10 mouse cellular contexts compared by ENCODE assay signal in the genomic region with DNA sequence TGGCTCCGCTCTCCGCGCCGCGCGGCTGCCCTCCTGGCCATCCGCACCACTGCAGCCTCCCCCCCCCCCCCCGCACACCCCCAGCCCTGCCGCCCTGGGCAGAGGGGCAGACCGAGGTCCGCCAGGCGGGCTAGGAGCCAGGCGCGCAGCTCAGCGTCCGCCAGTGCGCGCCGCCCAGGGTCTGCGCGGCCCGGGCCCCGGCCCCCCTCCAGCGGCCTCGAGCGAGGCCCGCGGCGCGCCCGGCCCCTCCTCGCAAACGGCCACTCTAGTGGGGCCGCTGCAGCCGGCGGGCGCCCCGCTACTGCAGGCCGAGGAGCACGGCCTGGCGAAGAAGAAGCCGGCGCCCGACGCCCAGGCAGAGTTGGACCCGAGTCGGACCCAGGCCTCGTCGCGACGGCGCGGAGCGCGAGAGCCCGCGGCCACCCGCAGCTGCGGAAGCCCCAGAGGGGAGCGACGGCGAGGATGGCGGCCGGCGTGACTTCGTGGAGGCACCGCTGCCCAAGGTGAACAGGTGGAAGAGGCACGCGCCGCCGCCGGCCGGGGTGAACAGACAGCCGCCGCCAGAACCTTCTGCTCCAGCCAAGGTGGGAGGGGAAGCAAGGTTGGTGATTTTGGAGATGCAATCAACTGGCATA. TPM values are rescaled to one million over a fixed set of nuclear protein-coding genes. Genes with fewer than 3 reads are reported as not detected.
DNase-seq lines count a peak whose midpoint lies in the region; ATAC-seq and TF ChIP-seq lines count a peak whose summit lies in the region.
"Had no signal": no experiment of that assay in that cellular context is flagged by ENCODE, and none has a peak within 500 bp of the region (broad histone marks: within the 10 kb centered on the region; RNA-seq: fewer than 3 reads in every experiment).

No protein-coding gene starts in this region.

- ATAC-seq in lung, postnatal 0 days, result no peak
- ATAC-seq in embryonic facial prominence, embryonic 13.5 days (ENCODE audit: insufficient number of reproducible peaks, insufficient read depth, low FRiP score, low TSS enrichment, low read depth), result no peak
- peak; percentile 76 for ATAC-seq in stomach, embryonic 14.5 days (ENCODE audit: insufficient number of reproducible peaks, insufficient read depth, low FRiP score, low read depth)
- no peak for ATAC-seq in monocyte, adult 5-6 weeks (replicated peaks; ENCODE audit: insufficient number of reproducible peaks, low FRiP score, low TSS enrichment, poor library complexity, severe bottlenecking)

- peak overlapping the region; percentile 10; the same call in 1 of the 2 replicates for H3K4me3 ChIP-seq in lung, postnatal 0 days (ENCODE audit: low read depth, low read length)
- peak overlapping the region; percentile 36 for H3K4me3 ChIP-seq in embryonic facial prominence, embryonic 13.5 days
- peak overlapping the region; percentile 32 for H3K4me3 ChIP-seq in stomach, embryonic 14.5 days (ENCODE audit: low read depth, low read length)

- H3K9ac ChIP-seq in lung, postnatal 0 days (replicated peaks; ENCODE audit: low read depth), result no peak overlapping the region
- H3K9ac ChIP-seq in embryonic facial prominence, embryonic 13.5 days, result peak overlapping the region; percentile 46; the same call in 1 of the 2 replicates
- H3K9ac ChIP-seq in stomach, embryonic 14.5 days (replicated peaks; ENCODE audit: low read depth, low read length), result no peak overlapping the region

- no peak for DNase-seq in lung, postnatal 0 days (ENCODE audit: low spot score)
- no peak for DNase-seq in lung, postnatal 14 days
- peak; percentile 26 for DNase-seq in kidney, postnatal 10 days
- no peak for DNase-seq in layer of hippocampus, postnatal 36 days
- no peak for DNase-seq in spleen, postnatal 10 days (ENCODE audit: low spot score in 2 of 2)

- H3K4me2 ChIP-seq in lung, postnatal 0 days (replicated peaks; ENCODE audit: low read depth, low read length), result peak overlapping the region; percentile 40
- H3K4me2 ChIP-seq in embryonic facial prominence, embryonic 13.5 days, result peak overlapping the region; percentile 60
- peak overlapping the region; percentile 64 for H3K4me2 ChIP-seq in stomach, embryonic 14.5 days (replicated peaks; ENCODE audit: low read depth, low read length)

- WGBS in lung, postnatal 0 days, result 6% methylated on average over 54 of the region's 75 CpGs
- 7% methylated on average over 45 of the region's 75 CpGs for WGBS in embryonic facial prominence, embryonic 13.5 days
- 3% methylated on average over 66 of the region's 75 CpGs for WGBS in stomach, embryonic 14.5 days

- no peaks in the 10 kb centered on the region for H3K27me3 ChIP-seq in lung, postnatal 0 days (replicated peaks; ENCODE audit: insufficient read depth, low read length)
- peaks cover 33% of the 10 kb centered on the region for H3K27me3 ChIP-seq in embryonic facial prominence, embryonic 13.5 days
- peaks cover 4% of the 10 kb centered on the region; the same call in 1 of the 2 replicates for H3K27me3 ChIP-seq in stomach, embryonic 14.5 days (ENCODE audit: control insufficient read depth, insufficient read depth, low read length)

- H3K4me1 ChIP-seq in lung, postnatal 0 days (ENCODE audit: insufficient read depth, low read depth, low read length), result no peaks in the 10 kb centered on the region
- no peaks in the 10 kb centered on the region for H3K4me1 ChIP-seq in embryonic facial prominence, embryonic 13.5 days
- no peaks in the 10 kb centered on the region for H3K4me1 ChIP-seq in stomach, embryonic 14.5 days (ENCODE audit: control insufficient read depth, insufficient read depth, low read length)

- TF ChIP-seq CTCF in lung, postnatal 0 days (IDR thresholded peaks at IDR 0.05), result no peak

- no peak for TF ChIP-seq EP300 in lung, postnatal 0 days (IDR thresholded peaks at IDR 0.05)

- H3K9me3 ChIP-seq in lung, postnatal 0 days (ENCODE audit: low read length), result no peaks in the 10 kb centered on the region
- peaks cover 3% of the 10 kb centered on the region; the same call in 1 of the 2 replicates for H3K9me3 ChIP-seq in embryonic facial prominence, embryonic 13.5 days
- H3K9me3 ChIP-seq in stomach, embryonic 14.5 days (ENCODE audit: control insufficient read depth, low read depth, low read length), result no peaks in the 10 kb centered on the region

- H3K27ac ChIP-seq in lung, postnatal 0 days (ENCODE audit: low read length), result no peak overlapping the region
- no peak overlapping the region for H3K27ac ChIP-seq in embryonic facial prominence, embryonic 13.5 days
- no peak overlapping the region for H3K27ac ChIP-seq in stomach, embryonic 14.5 days (ENCODE audit: low read length)

- no peaks in the 10 kb centered on the region for H3K36me3 ChIP-seq in lung, postnatal 0 days (ENCODE audit: insufficient read depth, low read length)
- no peaks in the 10 kb centered on the region for H3K36me3 ChIP-seq in embryonic facial prominence, embryonic 13.5 days
- no peaks in the 10 kb centered on the region for H3K36me3 ChIP-seq in stomach, embryonic 14.5 days (ENCODE audit: control insufficient read depth, insufficient read depth, low read length)

RNA-seq across cellular contexts. Expression of a gene that starts 40.4 kb away (rescaled TPM):
- polyA plus RNA-seq in lung, postnatal 0 days (2015; fragmentation: Nextera tagmentation; extraction: Ambion mirVana), result not detected in 2 replicates
- polyA plus RNA-seq in embryonic facial prominence, embryonic 13.5 days (2015; fragmentation: Nextera tagmentation; extraction: Ambion mirVana), result not detected in 2 replicates
- not detected in 2 replicates for polyA plus RNA-seq in stomach, embryonic 14.5 days (2014; fragmentation: Nextera tagmentation; extraction: Ambion mirVana)
- not detected for total RNA-seq in layer of hippocampus, postnatal 36 days (2021)
- not detected in 3 replicates for total RNA-seq in monocyte, adult 5-6 weeks (2017)
- total RNA-seq: adrenal gland, postnatal 36 days; liver, adult 2 months had no signal
- polyA plus RNA-seq: liver, adult 2 months had no signal
